In genomic region chr1:106065679-106066078, GRCm38 (mm10) we compare ENCODE assay signal across 10 mouse cellular contexts.
DNase-seq lines count a peak whose midpoint lies in the region; ATAC-seq and TF ChIP-seq lines count a peak whose summit lies in the region.
"Had no signal": no experiment of that assay in that cellular context is flagged by ENCODE, and none has a peak within 500 bp of the region (broad histone marks: within the 10 kb centered on the region; RNA-seq: fewer than 3 reads in every experiment).

No protein-coding gene starts in this region.

- no peak for TF ChIP-seq CTCF in lung, postnatal 0 days (IDR thresholded peaks at IDR 0.05)

- H3K4me2 ChIP-seq in heart, embryonic 11.5 days = no peak overlapping the region
- no peak overlapping the region for H3K4me2 ChIP-seq in midbrain, embryonic 14.5 days (ENCODE audit: low read length)
- no peak overlapping the region for H3K4me2 ChIP-seq in midbrain, embryonic 15.5 days
- H3K4me2 ChIP-seq in lung, postnatal 0 days (replicated peaks; ENCODE audit: low read depth, low read length) = 0 out of 2 replicates have a peak overlapping the region, but pooled peaks have one; percentile 8
- no peak overlapping the region for H3K4me2 ChIP-seq in hindbrain, embryonic 13.5 days
- H3K4me2 ChIP-seq: hindbrain, embryonic 15.5 days had no signal

- H3K36me3 ChIP-seq in heart, embryonic 10.5 days = no peaks in the 10 kb centered on the region
- H3K36me3 ChIP-seq in heart, embryonic 11.5 days (ENCODE audit: control insufficient read depth, insufficient read depth, low read length) = no peaks in the 10 kb centered on the region
- no peaks in the 10 kb centered on the region for H3K36me3 ChIP-seq in midbrain, embryonic 14.5 days (ENCODE audit: control insufficient read depth, insufficient read depth, low read length)
- no peaks in the 10 kb centered on the region for H3K36me3 ChIP-seq in midbrain, embryonic 15.5 days (replicated peaks)
- no peaks in the 10 kb centered on the region for H3K36me3 ChIP-seq in lung, postnatal 0 days (ENCODE audit: insufficient read depth, low read length)
- no peaks in the 10 kb centered on the region for H3K36me3 ChIP-seq in hindbrain, embryonic 13.5 days
- H3K36me3 ChIP-seq: hindbrain, embryonic 15.5 days had no signal

- H3K4me3 ChIP-seq in heart, embryonic 10.5 days = no peak overlapping the region
- H3K4me3 ChIP-seq in heart, embryonic 11.5 days (ENCODE audit: low read depth, low read length) = no peak overlapping the region
- no peak overlapping the region for H3K4me3 ChIP-seq in midbrain, embryonic 14.5 days (replicated peaks; ENCODE audit: low read depth, low read length)
- H3K4me3 ChIP-seq in midbrain, embryonic 15.5 days = no peak overlapping the region
- H3K4me3 ChIP-seq in lung, postnatal 0 days (ENCODE audit: low read depth, low read length) = no peak overlapping the region
- H3K4me3 ChIP-seq in hindbrain, embryonic 13.5 days = no peak overlapping the region
- H3K4me3 ChIP-seq: hindbrain, embryonic 15.5 days had no signal

- peak; percentile 72 for DNase-seq in heart, embryonic 10.5 days (ENCODE audit: low spot score)
- peak; percentile 19 for DNase-seq in midbrain, embryonic 14.5 days
- DNase-seq in lung, postnatal 0 days (ENCODE audit: low spot score) = peak; percentile 88
- peak; percentile 32 for DNase-seq in thymus, postnatal 25 days
- no peak for DNase-seq in adrenal gland, postnatal 36 days
- DNase-seq: cerebellum, adult 9-10 months had no signal

- peaks cover 22% of the 10 kb centered on the region for H3K4me1 ChIP-seq in heart, embryonic 10.5 days
- H3K4me1 ChIP-seq in heart, embryonic 11.5 days (ENCODE audit: control insufficient read depth, insufficient read depth, low read length) = peaks cover 8% of the 10 kb centered on the region; the same call in 1 of the 2 replicates
- 0 out of 2 replicates have a peak, but pooled peaks cover 3% of the 10 kb centered on the region for H3K4me1 ChIP-seq in midbrain, embryonic 14.5 days (ENCODE audit: control insufficient read depth, insufficient read depth, low read length)
- H3K4me1 ChIP-seq in midbrain, embryonic 15.5 days = 0 out of 2 replicates have a peak, but pooled peaks cover 2% of the 10 kb centered on the region
- H3K4me1 ChIP-seq in lung, postnatal 0 days (ENCODE audit: insufficient read depth, low read depth, low read length) = peaks cover 7% of the 10 kb centered on the region
- H3K4me1 ChIP-seq in hindbrain, embryonic 13.5 days (replicated peaks) = peaks cover 12% of the 10 kb centered on the region; the same call in 1 of the 2 replicates
- H3K4me1 ChIP-seq: hindbrain, embryonic 15.5 days had no signal

- no peak for ATAC-seq in heart, embryonic 11.5 days (replicated peaks; ENCODE audit: insufficient number of reproducible peaks, low FRiP score, low TSS enrichment)
- no peak for ATAC-seq in midbrain, embryonic 14.5 days (ENCODE audit: low FRiP score, low TSS enrichment)
- ATAC-seq in midbrain, embryonic 15.5 days (replicated peaks) = no peak
- ATAC-seq in lung, postnatal 0 days = peak; percentile 88
- no peak for ATAC-seq in hindbrain, embryonic 13.5 days (ENCODE audit: low FRiP score)

- no peaks in the 10 kb centered on the region for H3K9me3 ChIP-seq in heart, embryonic 10.5 days
- no peaks in the 10 kb centered on the region for H3K9me3 ChIP-seq in heart, embryonic 11.5 days (replicated peaks; ENCODE audit: control insufficient read depth, low read length)
- no peaks in the 10 kb centered on the region for H3K9me3 ChIP-seq in midbrain, embryonic 14.5 days (ENCODE audit: control insufficient read depth, low read length)
- no peaks in the 10 kb centered on the region for H3K9me3 ChIP-seq in midbrain, embryonic 15.5 days
- H3K9me3 ChIP-seq in lung, postnatal 0 days (ENCODE audit: low read length) = no peaks in the 10 kb centered on the region
- H3K9me3 ChIP-seq in hindbrain, embryonic 13.5 days = no peaks in the 10 kb centered on the region
- H3K9me3 ChIP-seq: hindbrain, embryonic 15.5 days had no signal

- H3K27ac ChIP-seq in heart, embryonic 10.5 days = no peak overlapping the region
- H3K27ac ChIP-seq in heart, embryonic 11.5 days (ENCODE audit: low read depth, low read length) = no peak overlapping the region
- H3K27ac ChIP-seq in midbrain, embryonic 14.5 days (replicated peaks; ENCODE audit: low read depth, low read length) = no peak overlapping the region
- no peak overlapping the region for H3K27ac ChIP-seq in midbrain, embryonic 15.5 days
- peak overlapping the region; percentile 40 for H3K27ac ChIP-seq in lung, postnatal 0 days (ENCODE audit: low read length)
- no peak overlapping the region for H3K27ac ChIP-seq in hindbrain, embryonic 13.5 days
- H3K27ac ChIP-seq: hindbrain, embryonic 15.5 days had no signal

- 42% methylated on average over 7 of the region's 7 CpGs for WGBS in heart, embryonic 10.5 days
- 32% methylated on average over 7 of the region's 7 CpGs for WGBS in heart, embryonic 11.5 days (ENCODE audit: insufficient replicate concordance)
- WGBS in midbrain, embryonic 14.5 days = 53% methylated on average over 7 of the region's 7 CpGs
- 43% methylated on average over 7 of the region's 7 CpGs for WGBS in midbrain, embryonic 15.5 days
- 31% methylated on average over 7 of the region's 7 CpGs for WGBS in lung, postnatal 0 days
- 61% methylated on average over 7 of the region's 7 CpGs for WGBS in hindbrain, embryonic 13.5 days

- H3K27me3 ChIP-seq in heart, embryonic 10.5 days (ENCODE audit: insufficient read depth, poor library complexity, severe bottlenecking) = no peaks in the 10 kb centered on the region
- no peaks in the 10 kb centered on the region for H3K27me3 ChIP-seq in heart, embryonic 11.5 days (ENCODE audit: control insufficient read depth, insufficient read depth, low read length)
- H3K27me3 ChIP-seq in midbrain, embryonic 14.5 days (ENCODE audit: control insufficient read depth, insufficient read depth, low read length) = no peaks in the 10 kb centered on the region
- no peaks in the 10 kb centered on the region for H3K27me3 ChIP-seq in midbrain, embryonic 15.5 days (replicated peaks)
- H3K27me3 ChIP-seq in lung, postnatal 0 days (replicated peaks; ENCODE audit: insufficient read depth, low read length) = no peaks in the 10 kb centered on the region
- no peaks in the 10 kb centered on the region for H3K27me3 ChIP-seq in hindbrain, embryonic 13.5 days
- H3K27me3 ChIP-seq: hindbrain, embryonic 15.5 days had no signal

- peak; percentile 84 for TF ChIP-seq EP300 in lung, postnatal 0 days (IDR thresholded peaks at IDR 0.05)

- H3K9ac ChIP-seq in heart, embryonic 11.5 days (ENCODE audit: low read depth, low read length) = no peak overlapping the region
- no peak overlapping the region; the same call in 1 of the 2 replicates for H3K9ac ChIP-seq in midbrain, embryonic 14.5 days (replicated peaks; ENCODE audit: low read length)
- H3K9ac ChIP-seq in midbrain, embryonic 15.5 days = no peak overlapping the region
- no peak overlapping the region for H3K9ac ChIP-seq in lung, postnatal 0 days (replicated peaks; ENCODE audit: low read depth)
- no peak overlapping the region for H3K9ac ChIP-seq in hindbrain, embryonic 13.5 days
- H3K9ac ChIP-seq: hindbrain, embryonic 15.5 days had no signal

Comparison
In these comparisons a context has a peak if more than half of its experiments do, and no peak if none do; other contexts are left out.
1. DNase-seq: peak in heart, embryonic 10.5 days (single experiment), midbrain, embryonic 14.5 days (single experiment), lung, postnatal 0 days (single experiment) and thymus, postnatal 25 days (single experiment); none in adrenal gland, postnatal 36 days (0 of 2).